Mouse (Mus musculus) ES-E14 (cell line): ENCODE data around the gene Fbxl7. TPM values are rescaled to one million over a fixed set of nuclear protein-coding genes. Genes with fewer than 3 reads are reported as not detected.

ENCODE experiments used
- DNase-seq: peaks from one replicate; pipeline ENCODE4 v3.0.0-alpha.2; 2013; ENCODE audit warnings: low read depth, low spot score
- H3K27ac ChIP-seq: 2 replicates; pipeline ENCODE4 v1.5.1; 2012; ENCODE audit warnings: low read depth, mild to moderate bottlenecking, low read length, moderate library complexity, mixed read lengths; ENCODE audit not compliant: poor library complexity, insufficient read depth, severe bottlenecking
- H3K36me3 ChIP-seq: 2 replicates; pipeline ENCODE4 v1.6.1; 2012; ENCODE audit warnings: mild to moderate bottlenecking, low read length, moderate library complexity, mixed read lengths; ENCODE audit not compliant: control insufficient read depth, poor library complexity, insufficient read depth, severe bottlenecking
- H3K4me1 ChIP-seq, 2 experiments: fragments of 150-350 bp in 1 of 2; sonication (generic) in 1 of 2; 2 replicates each; pipeline ENCODE4 v1.6.1; 2012; ENCODE audit warnings: low read length in 2 of 2, mild to moderate bottlenecking in 1 of 2, mixed read lengths in 1 of 2; ENCODE audit not compliant: control insufficient read depth in 2 of 2, insufficient read depth in 2 of 2, poor library complexity in 1 of 2
- H3K4me3 ChIP-seq, 2 experiments: fragments of 150-350 bp in 1 of 2; sonication (generic) in 1 of 2; 2 replicates each; pipeline ENCODE4 v1.5.1; 2012; ENCODE audit warnings: low read length in 2 of 2, low read depth in 1 of 2, mild to moderate bottlenecking in 1 of 2, mixed read lengths in 1 of 2; ENCODE audit not compliant: insufficient read depth in 1 of 2, poor library complexity in 1 of 2, severe bottlenecking in 1 of 2
- H3K9ac ChIP-seq: 2 replicates; pipeline ENCODE4 v1.6.1; 2012; ENCODE audit warnings: low read depth, mild to moderate bottlenecking, low read length, mixed read lengths; ENCODE audit not compliant: poor library complexity, insufficient read depth, severe bottlenecking
- H3K9me3 ChIP-seq: fragments of 150-350 bp; sonication (generic); 2 replicates; pipeline ENCODE4 v1.6.1; 2012; ENCODE audit warnings: low read depth, mild to moderate bottlenecking, low read length; ENCODE audit not compliant: control insufficient read depth, insufficient read depth
- CHD2 ChIP-seq: IDR thresholded peaks from 2 replicates; pipeline ENCODE4 v1.6.1; 2014; ENCODE audit warnings: mild to moderate bottlenecking, low read depth, low read length, inconsistent platforms
- HCFC1 ChIP-seq: IDR thresholded peaks from 2 replicates; pipeline ENCODE4 v1.6.1; 2012; ENCODE audit warnings: low read length, inconsistent platforms, borderline replicate concordance; ENCODE audit not compliant: insufficient read depth
- MAFK ChIP-seq: IDR thresholded peaks from 2 replicates; pipeline ENCODE4 v1.6.1; 2014; ENCODE audit warnings: mild to moderate bottlenecking, low read depth, low read length, inconsistent platforms; ENCODE audit not compliant: insufficient read depth
- ZC3H11A ChIP-seq: IDR thresholded peaks from 2 replicates; pipeline ENCODE4 v1.6.1; 2012; ENCODE audit warnings: low read depth, mild to moderate bottlenecking, inconsistent platforms, low read length, borderline replicate concordance
- ZNF384 ChIP-seq: IDR thresholded peaks from 2 replicates; pipeline ENCODE4 v1.6.1; 2012; ENCODE audit warnings: low read depth, low read length, inconsistent platforms
- in situ Hi-C, 2 experiments: fragments of 600-800 bp; cut with MboI; formaldehyde crosslinking; loops; one replicate each; pipeline ENCODE4 v1.15.1; 2025; ENCODE audit warnings: low sequenced_read_pairs in 2 of 2, inconsistent platforms in 1 of 2; ENCODE audit not compliant: unreplicated experiment in 2 of 2
- total RNA-seq: library from RNA; depleted of rRNA; stranded (reverse); fragments of 300-350 nt; gene quantifications from 2 replicates; pipeline ENCODE4 v1.2.3, GENCODE M21; 2012

The Fbxl7 gene
- total RNA-seq, 1 experiment, result 0.98 TPM

GRCm38 (mm10) chr15:26880212-26880956 is 15.0 kb downstream of the Fbxl7 start:
- no peak overlapping the region for H3K27ac ChIP-seq
- H3K9me3 ChIP-seq, result no peaks in the 10 kb centered on the region
- DNase-seq, result no peak
- peaks cover 0 to 2% of the 10 kb centered on the region in 2 experiments; a peak in 1 of 4 replicates for H3K4me1 ChIP-seq
- in situ Hi-C loops, result no loop called here
- H3K36me3 ChIP-seq, result no peaks in the 10 kb centered on the region
- no peak overlapping the region for H3K4me3 ChIP-seq
- H3K9ac ChIP-seq, result no peak overlapping the region
- TF ChIP-seq HCFC1, result no peak
- no peak for TF ChIP-seq ZC3H11A
- TF ChIP-seq MAFK, result no peak
- no peak for TF ChIP-seq CHD2
- no peak for TF ChIP-seq ZNF384

GRCm38 (mm10) chr15:26875687-26876086 is 19.7 kb downstream of the Fbxl7 start:
- H3K27ac ChIP-seq, result no peak overlapping the region

GRCm38 (mm10) chr15:26872234-26872633 is 23.1 kb downstream of the Fbxl7 start:
- in situ Hi-C loops, result no loop called here
- no peaks in the 10 kb centered on the region for H3K9me3 ChIP-seq
- no peak for TF ChIP-seq HCFC1
- no peak for TF ChIP-seq ZC3H11A
- TF ChIP-seq MAFK, result no peak
- TF ChIP-seq CHD2, result no peak
- no peak for TF ChIP-seq ZNF384
- peak; percentile 6 for DNase-seq
- H3K4me3 ChIP-seq, result no peak overlapping the region
- no peak overlapping the region for H3K27ac ChIP-seq
- H3K4me1 ChIP-seq, result peaks cover 0 to 2% of the 10 kb centered on the region in 2 experiments; a peak in 1 of 4 replicates
- H3K36me3 ChIP-seq, result no peaks in the 10 kb centered on the region
- no peak overlapping the region for H3K9ac ChIP-seq

More at GRCm38 (mm10) chr15:26875687-26876086, 19.7 kb downstream of the Fbxl7 start:
- H3K9me3 ChIP-seq, result no peaks in the 10 kb centered on the region
- DNase-seq, result peak; percentile 7
- peaks cover 0 to 2% of the 10 kb centered on the region in 2 experiments; a peak in 1 of 4 replicates for H3K4me1 ChIP-seq
- H3K9ac ChIP-seq, result no peak overlapping the region
- no peaks in the 10 kb centered on the region for H3K36me3 ChIP-seq
- in situ Hi-C loops, result no loop called here
- H3K4me3 ChIP-seq, result no peak overlapping the region
- TF ChIP-seq MAFK, result no peak
- TF ChIP-seq HCFC1, result no peak
- no peak for TF ChIP-seq ZC3H11A
- TF ChIP-seq ZNF384, result no peak
- no peak for TF ChIP-seq CHD2

GRCm38 (mm10) chr15:26869197-26869596 is 26.2 kb downstream of the Fbxl7 start:
- Histone ChIP-seq H3K9me3 (no peaks in the 10 kb centered on the region), H3K27ac (no peak overlapping the region), H3K9ac (no peak overlapping the region), H3K36me3 (no peaks in the 10 kb centered on the region), H3K4me3 (no peak overlapping the region), H3K4me1 (no peaks in the 10 kb centered on the region)
- no peak for DNase-seq
- in situ Hi-C loops, result no loop called here
- no peak for TF ChIP-seq HCFC1
- no peak for TF ChIP-seq ZNF384
- TF ChIP-seq ZC3H11A, result no peak
- TF ChIP-seq CHD2, result no peak
- no peak for TF ChIP-seq MAFK
